Mouse (Mus musculus) heart, embryonic 15.5 days (tissue): ENCODE data around the gene 7530416G11Rik. TPM values are rescaled to one million over a fixed set of nuclear protein-coding genes. Genes with fewer than 3 reads are reported as not detected.

ENCODE experiments used
- ATAC-seq: fragments of 200-750 bp; cut with Nextera tagmentation; replicated peaks from 2 replicates; pipeline ENCODE4 v1.8.0; 2017; ENCODE audit warnings: low read depth, moderate TSS enrichment; ENCODE audit not compliant: insufficient number of reproducible peaks, insufficient read depth, low FRiP score
- H3K27ac ChIP-seq: fragments of 300-500 bp; sonication (generic); 2 replicates; pipeline ENCODE4 v1.5.1; 2015; ENCODE audit warnings: mild to moderate bottlenecking, inconsistent platforms
- H3K27me3 ChIP-seq: fragments of 300-500 bp; sonication (generic); 2 replicates; pipeline ENCODE4 v1.6.1; 2015; ENCODE audit warnings: inconsistent platforms
- H3K36me3 ChIP-seq: fragments of 300-500 bp; sonication (generic); 2 replicates; pipeline ENCODE4 v1.6.1; 2015; ENCODE audit warnings: mild to moderate bottlenecking, inconsistent platforms
- H3K4me1 ChIP-seq: fragments of 300-500 bp; sonication (generic); replicated peaks from 2 replicates; pipeline ENCODE4 v1.6.1; 2015; ENCODE audit warnings: inconsistent platforms
- H3K4me2 ChIP-seq: fragments of 300-500 bp; sonication (generic); 2 replicates; pipeline ENCODE4 v1.6.1; 2015; ENCODE audit warnings: inconsistent platforms, mild to moderate bottlenecking, moderate library complexity
- H3K4me3 ChIP-seq: fragments of 300-500 bp; sonication (generic); 2 replicates; pipeline ENCODE4 v1.5.1; 2015; ENCODE audit warnings: mild to moderate bottlenecking, inconsistent platforms
- H3K9ac ChIP-seq: fragments of 300-500 bp; sonication (generic); 2 replicates; pipeline ENCODE4 v1.6.1; 2015; ENCODE audit warnings: mild to moderate bottlenecking, inconsistent platforms
- H3K9me3 ChIP-seq: fragments of 300-500 bp; sonication (generic); replicated peaks from 2 replicates; pipeline ENCODE4 v1.6.1; 2016; ENCODE audit warnings: inconsistent platforms
- WGBS: fragments of 180-500 bp; shearing (Covaris S2); methylation state at CpG from one replicate; pipeline ENCODE4 v1.1.7; 2015; ENCODE audit warnings: mixed read lengths; 5-methylcytosine and 5-hydroxymethylcytosine counted together
- polyA plus RNA-seq: library from polyadenylated mRNA; unstranded; fragments of >200 nt; fragmentation: Nextera tagmentation; extraction: Ambion mirVana; gene quantifications from 2 replicates; pipeline ENCODE4 v1.2.1, GENCODE M21; 2015

The 7530416G11Rik gene
- polyA plus RNA-seq, 1 experiment from 2014 or later, result not detected

DNA sequence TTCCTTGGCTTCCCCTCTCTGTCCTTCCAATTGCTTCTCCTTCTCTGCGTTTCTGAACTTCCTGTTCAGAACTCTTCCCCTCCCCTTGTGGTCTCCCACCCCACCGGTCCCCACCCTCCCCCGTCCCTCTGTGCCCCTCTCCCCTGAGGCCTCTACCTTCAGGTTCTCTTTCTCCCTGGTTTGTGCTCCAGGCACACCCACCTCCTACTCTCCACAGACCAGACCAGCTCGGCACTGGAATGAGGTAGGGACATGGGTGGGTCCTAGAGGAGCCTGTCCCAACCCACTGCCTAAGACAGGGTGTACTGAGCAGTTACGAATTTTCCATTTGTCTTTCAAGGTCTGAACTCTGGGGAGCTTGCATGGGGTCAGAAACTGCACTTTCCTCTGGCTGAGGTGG is 23.1 kb downstream of the 7530416G11Rik start:
- H3K36me3 ChIP-seq, result no peaks in the 10 kb centered on the region
- ATAC-seq, result no peak
- H3K27me3 ChIP-seq, result peaks cover 33% of the 10 kb centered on the region
- WGBS, result 51% methylated on average over 5 of the region's 5 CpGs
- no peak overlapping the region for H3K9ac ChIP-seq
- no peak overlapping the region for H3K4me3 ChIP-seq
- H3K4me1 ChIP-seq, result no peaks in the 10 kb centered on the region
- no peaks in the 10 kb centered on the region for H3K9me3 ChIP-seq
- H3K27ac ChIP-seq, result no peak overlapping the region
- H3K4me2 ChIP-seq, result no peak overlapping the region

DNA sequence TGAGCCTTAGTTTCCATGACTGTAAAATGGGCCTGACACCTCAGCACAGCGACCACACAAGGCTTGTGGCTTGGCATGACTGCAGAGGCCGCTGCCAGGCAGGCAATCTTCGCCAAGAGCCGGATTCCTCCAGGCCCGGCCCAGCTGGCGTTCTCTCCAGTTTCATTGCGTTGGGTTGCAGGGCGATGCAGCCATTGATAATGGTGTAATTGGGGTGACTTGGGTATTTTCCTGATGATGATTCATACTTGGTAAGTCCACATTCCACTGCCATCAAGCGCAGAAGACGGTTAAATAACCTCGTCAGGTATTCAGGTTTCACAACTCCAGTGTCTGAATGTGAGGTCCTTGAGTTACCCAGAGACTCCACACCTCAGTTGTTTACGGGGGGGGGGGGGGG is 23.7 kb downstream of the 7530416G11Rik start:
- no peak overlapping the region for H3K4me2 ChIP-seq
- no peaks in the 10 kb centered on the region for H3K36me3 ChIP-seq
- no peak overlapping the region for H3K4me3 ChIP-seq
- no peak for ATAC-seq
- 75% methylated on average over 12 of the region's 12 CpGs for WGBS
- H3K27ac ChIP-seq, result no peak overlapping the region
- no peaks in the 10 kb centered on the region for H3K9me3 ChIP-seq
- no peak overlapping the region for H3K9ac ChIP-seq
- H3K4me1 ChIP-seq, result no peaks in the 10 kb centered on the region
- peaks cover 33% of the 10 kb centered on the region for H3K27me3 ChIP-seq

DNA sequence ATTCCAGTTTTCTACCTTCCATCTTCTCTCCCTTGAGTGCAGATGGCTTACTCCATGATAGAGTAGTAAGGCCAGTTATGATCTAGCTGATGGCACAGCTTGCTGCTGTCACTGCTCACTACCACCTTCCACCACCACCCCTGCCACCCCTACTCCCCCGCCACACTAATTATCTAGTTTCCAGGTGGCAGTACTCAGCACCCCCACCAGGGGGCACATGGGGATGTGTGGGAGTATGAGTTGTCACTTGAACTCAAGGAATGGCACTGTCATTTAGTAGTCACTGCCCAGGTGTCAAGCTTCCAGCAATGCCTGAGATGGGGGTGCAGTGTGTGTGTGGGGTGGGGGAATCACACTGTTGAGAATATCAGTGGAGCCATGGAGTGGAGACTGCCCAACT is 25.4 kb downstream of the 7530416G11Rik start:
- Histone ChIP-seq H3K27ac (no peak overlapping the region), H3K36me3 (no peaks in the 10 kb centered on the region), H3K4me3 (no peak overlapping the region), H3K9ac (no peak overlapping the region), H3K4me2 (no peak overlapping the region), H3K27me3 (peaks cover 28% of the 10 kb centered on the region), H3K4me1 (no peaks in the 10 kb centered on the region), H3K9me3 (no peaks in the 10 kb centered on the region)
- no peak for ATAC-seq
- 24% methylated on average over 1 of the region's 1 CpGs for WGBS

DNA sequence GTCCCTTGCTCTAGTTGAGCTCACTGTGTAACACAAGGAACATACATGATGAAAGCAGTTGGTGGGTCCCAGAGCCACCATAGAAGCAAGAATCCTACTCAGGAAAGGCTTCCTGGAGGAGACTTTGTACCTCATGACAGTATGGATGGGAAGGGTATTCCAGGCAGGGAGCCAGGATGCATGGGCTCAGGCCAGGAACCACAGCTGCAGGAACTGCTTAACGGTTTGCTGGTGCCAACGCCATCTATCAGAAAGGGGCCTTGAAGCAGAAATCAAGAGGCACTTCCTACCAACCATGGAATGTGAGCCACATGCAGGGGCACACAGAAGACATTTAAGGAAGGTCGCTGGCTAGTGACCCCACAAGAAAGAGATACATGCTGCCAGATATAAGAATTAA is 28.3 kb downstream of the 7530416G11Rik start:
- Histone ChIP-seq H3K4me3 (no peak overlapping the region), H3K27ac (no peak overlapping the region), H3K9me3 (no peaks in the 10 kb centered on the region), H3K9ac (no peak overlapping the region), H3K4me2 (no peak overlapping the region), H3K36me3 (no peaks in the 10 kb centered on the region), H3K4me1 (no peaks in the 10 kb centered on the region), H3K27me3 (peaks cover 7% of the 10 kb centered on the region; the same call in 1 of the 2 replicates)
- ATAC-seq, result 0 out of 2 replicates have a peak, but pooled peaks have one; percentile 14
- 46% methylated on average over 3 of the region's 3 CpGs for WGBS

DNA sequence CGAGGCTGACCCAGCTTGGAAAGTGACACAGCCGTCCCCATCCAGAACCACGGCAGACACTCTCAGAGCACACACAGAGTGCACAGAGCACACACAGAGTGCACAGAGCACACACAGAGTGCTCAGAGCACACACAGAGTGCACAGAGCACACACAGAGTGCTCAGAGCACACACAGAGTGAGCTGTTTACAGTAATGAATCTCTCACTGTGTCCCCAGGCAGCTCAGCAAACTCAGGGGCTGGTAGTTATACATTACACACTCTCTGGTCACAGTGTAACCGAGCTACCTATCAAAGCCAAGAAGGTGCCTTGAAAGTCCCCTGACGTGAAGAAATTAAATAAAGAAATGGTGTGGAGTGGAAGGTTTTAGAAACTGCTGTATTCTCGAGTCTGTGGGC is 33.6 kb downstream of the 7530416G11Rik start:
- Histone ChIP-seq H3K4me1 (no peaks in the 10 kb centered on the region), H3K36me3 (peaks cover 18% of the 10 kb centered on the region), H3K27ac (no peak overlapping the region), H3K4me2 (no peak overlapping the region), H3K9ac (no peak overlapping the region), H3K4me3 (no peak overlapping the region), H3K9me3 (no peaks in the 10 kb centered on the region), H3K27me3 (no peaks in the 10 kb centered on the region)
- 85% methylated on average over 6 of the region's 6 CpGs for whole genome bisulfite sequencing
- no peak for ATAC-seq

DNA sequence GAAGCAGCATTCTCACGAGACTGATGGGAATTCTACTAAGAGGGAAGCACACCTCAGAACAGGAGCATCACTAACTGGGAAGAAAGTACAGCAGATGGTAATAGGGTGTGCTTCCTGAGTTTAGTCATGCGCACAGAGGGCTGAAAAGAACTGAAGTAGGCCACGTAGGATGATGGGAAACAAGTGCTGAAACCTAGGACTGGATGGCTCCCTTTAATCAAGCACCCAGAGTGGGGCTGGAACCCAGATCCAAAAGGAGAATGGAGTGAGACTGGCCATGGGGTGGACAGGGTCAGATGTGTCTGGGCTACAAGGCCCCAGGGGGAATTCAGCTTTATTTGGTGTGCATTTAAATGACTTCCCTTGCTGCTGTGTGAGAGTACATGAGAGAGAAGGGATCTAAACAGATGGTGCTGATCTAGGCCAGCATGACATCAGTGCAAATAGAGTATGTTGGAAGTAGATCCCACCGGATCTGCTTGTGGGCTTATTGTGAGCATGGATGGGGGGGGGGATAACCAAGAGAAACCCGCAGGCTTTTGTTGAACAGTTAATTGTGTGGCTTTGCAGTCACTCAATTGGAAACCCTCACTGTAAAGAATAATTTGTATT is 36.5 kb downstream of the 7530416G11Rik start:
- WGBS, result 90% methylated on average over 5 of the region's 5 CpGs
- Histone ChIP-seq H3K4me1 (no peaks in the 10 kb centered on the region), H3K27ac (no peak overlapping the region), H3K9me3 (no peaks in the 10 kb centered on the region), H3K4me2 (no peak overlapping the region), H3K9ac (no peak overlapping the region), H3K4me3 (no peak overlapping the region), H3K36me3 (peaks cover 40% of the 10 kb centered on the region), H3K27me3 (peaks cover 4% of the 10 kb centered on the region; the same call in 1 of the 2 replicates)
- no peak for ATAC-seq

DNA sequence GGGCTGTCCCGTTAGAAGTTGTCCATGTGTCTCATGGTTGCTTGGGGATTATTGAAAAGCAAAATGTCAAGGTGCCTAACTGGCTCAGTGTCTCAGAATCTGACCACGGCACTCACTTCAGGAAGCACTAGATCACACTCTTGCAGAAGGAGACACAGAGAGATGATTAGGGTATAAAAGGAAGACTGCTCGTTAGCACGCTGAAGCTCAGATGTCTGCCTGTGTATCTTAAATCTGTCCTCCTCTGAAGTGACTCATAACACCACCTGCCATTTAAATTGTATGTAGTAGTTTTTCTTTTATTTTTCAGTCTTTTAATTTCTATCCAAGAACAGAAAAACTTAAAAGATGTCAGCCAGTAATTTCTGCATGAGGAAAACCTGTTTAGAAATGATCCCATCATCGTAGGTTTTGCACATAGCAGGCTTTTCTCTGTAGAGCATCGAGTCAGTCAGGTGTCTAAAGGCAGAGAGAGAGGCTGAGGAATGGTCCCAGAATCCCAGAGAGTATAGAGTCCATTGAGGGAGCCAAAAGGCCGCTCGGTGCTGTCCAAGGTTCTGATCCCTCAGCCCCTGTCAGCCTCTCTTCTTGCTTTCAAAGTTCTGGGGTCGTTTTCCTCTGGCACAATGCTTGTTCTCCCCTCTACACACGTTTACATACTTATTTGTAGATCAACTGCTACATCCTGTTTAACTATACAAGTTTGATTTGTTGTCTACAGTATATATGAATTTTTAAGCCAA is 38.0 kb downstream of the 7530416G11Rik start:
- no peak for ATAC-seq
- peaks cover 40% of the 10 kb centered on the region for H3K36me3 ChIP-seq
- H3K4me1 ChIP-seq, result peaks cover 15% of the 10 kb centered on the region
- peaks cover 4% of the 10 kb centered on the region; the same call in 1 of the 2 replicates for H3K27me3 ChIP-seq
- WGBS, result 64% methylated on average over 10 of the region's 10 CpGs
- no peak overlapping the region for H3K27ac ChIP-seq
- H3K4me3 ChIP-seq, result no peak overlapping the region
- no peak overlapping the region for H3K9ac ChIP-seq
- no peaks in the 10 kb centered on the region for H3K9me3 ChIP-seq
- H3K4me2 ChIP-seq, result no peak overlapping the region

DNA sequence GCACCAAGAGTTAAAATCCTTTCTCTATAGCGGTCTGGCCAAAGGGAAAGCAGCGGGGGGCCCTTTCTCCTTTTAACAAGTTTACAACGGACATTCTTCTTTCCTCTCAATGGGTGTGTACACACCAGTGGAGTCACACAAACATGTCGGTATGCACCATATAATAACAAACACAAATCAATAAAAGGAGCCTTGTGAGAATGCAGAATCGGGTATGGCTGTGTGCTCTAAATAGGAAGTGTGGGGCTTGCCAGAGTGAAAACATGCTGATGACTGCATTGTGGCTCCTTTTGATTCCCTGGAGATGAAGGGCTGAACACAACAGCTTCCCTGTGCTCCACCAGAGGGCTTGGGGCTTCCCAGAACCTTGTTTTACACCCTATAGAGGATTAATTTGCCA is 38.8 kb downstream of the 7530416G11Rik start:
- Histone ChIP-seq H3K9me3 (no peaks in the 10 kb centered on the region), H3K4me1 (peaks cover 23% of the 10 kb centered on the region), H3K27me3 (peaks cover 4% of the 10 kb centered on the region; the same call in 1 of the 2 replicates), H3K36me3 (peaks cover 40% of the 10 kb centered on the region), H3K4me3 (no peak overlapping the region), H3K27ac (no peak overlapping the region), H3K4me2 (no peak overlapping the region), H3K9ac (no peak overlapping the region)
- 54% methylated on average over 5 of the region's 5 CpGs for WGBS
- ATAC-seq, result no peak

DNA sequence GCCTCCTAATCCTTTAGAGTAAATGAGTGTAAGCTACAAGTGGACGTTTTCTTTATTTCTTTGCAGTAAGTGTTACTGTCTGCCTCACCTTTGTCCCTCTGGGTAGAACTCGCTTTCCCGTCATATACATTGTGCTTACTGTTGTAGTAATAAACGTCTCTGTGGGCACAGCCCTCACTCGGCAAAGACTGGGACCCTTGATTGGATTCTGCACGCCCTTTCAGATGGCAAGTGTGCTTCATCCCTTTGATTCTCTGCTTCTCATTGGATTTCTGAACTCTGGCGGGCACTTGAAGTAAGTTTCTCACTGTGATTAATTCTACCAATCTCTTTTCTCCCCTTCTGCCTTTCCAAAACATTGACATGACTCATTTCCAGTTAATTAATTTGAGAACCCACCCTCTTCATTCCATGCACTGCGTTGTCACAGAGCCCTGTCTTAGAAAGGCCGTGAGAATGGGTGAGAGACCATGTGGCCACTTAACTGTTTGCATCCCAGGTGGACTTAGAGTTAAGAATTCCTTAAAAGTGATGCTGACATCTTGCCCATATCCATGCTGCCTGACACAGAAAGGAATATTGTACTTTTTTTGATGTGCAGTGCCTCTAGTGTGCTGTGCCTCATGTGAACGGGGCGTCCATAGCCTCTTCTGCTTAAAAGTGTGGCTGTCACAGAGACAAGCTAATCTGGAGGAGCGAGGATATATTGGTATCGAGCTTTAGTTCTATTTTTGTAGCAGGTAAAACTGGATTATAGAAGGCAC is 39.8 kb downstream of the 7530416G11Rik start:
- Histone ChIP-seq H3K9ac (no peak overlapping the region), H3K36me3 (peaks cover 36% of the 10 kb centered on the region), H3K27me3 (peaks cover 4% of the 10 kb centered on the region; the same call in 1 of the 2 replicates), H3K27ac (no peak overlapping the region), H3K4me3 (no peak overlapping the region), H3K9me3 (no peaks in the 10 kb centered on the region), H3K4me1 (peaks cover 28% of the 10 kb centered on the region), H3K4me2 (no peak overlapping the region)
- ATAC-seq, result no peak
- 85% methylated on average over 13 of the region's 13 CpGs for WGBS

DNA sequence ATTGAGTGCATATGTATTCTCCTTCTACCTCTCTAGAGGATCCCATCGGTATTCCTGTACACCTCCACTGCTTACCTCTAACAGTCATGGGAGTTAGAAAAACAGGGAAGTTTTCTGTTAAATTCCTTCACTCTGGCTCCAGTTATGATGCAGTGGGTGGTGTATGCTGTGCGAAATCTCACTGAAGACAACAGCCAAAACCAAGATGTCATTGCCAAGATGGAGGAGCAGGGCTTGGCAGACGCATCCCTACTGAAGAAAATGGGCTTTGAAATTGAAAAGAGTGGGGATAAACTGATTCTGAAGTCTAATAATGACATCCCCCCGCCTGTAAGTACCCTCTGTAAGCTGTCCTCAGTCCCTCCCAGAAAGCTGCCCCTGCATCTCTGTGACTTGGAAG is 40.9 kb downstream of the 7530416G11Rik start:
- H3K27ac ChIP-seq, result no peak overlapping the region
- WGBS, result 84% methylated on average over 4 of the region's 4 CpGs
- peaks cover 4% of the 10 kb centered on the region; the same call in 1 of the 2 replicates for H3K27me3 ChIP-seq
- H3K9ac ChIP-seq, result no peak overlapping the region
- no peak for ATAC-seq
- H3K4me1 ChIP-seq, result peaks cover 36% of the 10 kb centered on the region
- H3K4me2 ChIP-seq, result no peak overlapping the region
- peaks cover 36% of the 10 kb centered on the region for H3K36me3 ChIP-seq
- H3K4me3 ChIP-seq, result no peak overlapping the region
- H3K9me3 ChIP-seq, result no peaks in the 10 kb centered on the region

DNA sequence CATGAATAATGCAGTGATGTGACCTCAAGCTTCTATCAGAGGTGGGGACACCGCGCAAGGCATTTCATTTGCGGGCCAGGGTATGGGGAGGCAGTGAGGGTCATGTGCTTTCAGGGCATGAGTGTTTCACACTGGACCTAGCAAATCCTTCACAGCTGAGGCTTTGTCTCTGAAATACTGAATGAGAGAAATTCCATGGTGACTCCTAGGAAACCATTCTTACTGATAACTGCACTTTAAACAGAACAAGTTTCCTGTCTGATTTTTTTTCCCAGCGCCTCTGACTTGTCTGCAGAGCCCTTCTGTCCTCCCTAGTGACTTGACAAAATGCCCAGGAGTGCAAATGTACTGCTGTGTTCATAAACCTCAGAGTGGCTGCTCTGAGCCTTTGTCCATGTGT is 41.5 kb downstream of the 7530416G11Rik start:
- Histone ChIP-seq H3K4me3 (no peak overlapping the region), H3K9me3 (no peaks in the 10 kb centered on the region), H3K4me2 (no peak overlapping the region), H3K27me3 (peaks cover 4% of the 10 kb centered on the region; the same call in 1 of the 2 replicates), H3K9ac (no peak overlapping the region), H3K36me3 (peaks cover 34% of the 10 kb centered on the region), H3K27ac (no peak overlapping the region), H3K4me1 (peaks cover 36% of the 10 kb centered on the region)
- no peak for ATAC-seq
- 66% methylated on average over 4 of the region's 4 CpGs for WGBS
